Mouse (Mus musculus) adrenal gland, adult 8-10 months (tissue): ENCODE measurements around the gene Sdk2. TPM values are rescaled to one million over a fixed set of nuclear protein-coding genes. Genes with fewer than 3 reads are reported as not detected.

Experiments used
- DNase-seq: peaks from one replicate; pipeline ENCODE4 v3.0.0; 2022
- total RNA-seq, 4 experiments: library from RNA; stranded (reverse); gene quantifications; 2 replicates each; pipeline ENCODE4 v1.2.4; 2022

Sdk2 gene
- total RNA-seq, 4 experiments from 2014 or later, result 1.9 to 5.5 (median 3.0) TPM

DNA sequence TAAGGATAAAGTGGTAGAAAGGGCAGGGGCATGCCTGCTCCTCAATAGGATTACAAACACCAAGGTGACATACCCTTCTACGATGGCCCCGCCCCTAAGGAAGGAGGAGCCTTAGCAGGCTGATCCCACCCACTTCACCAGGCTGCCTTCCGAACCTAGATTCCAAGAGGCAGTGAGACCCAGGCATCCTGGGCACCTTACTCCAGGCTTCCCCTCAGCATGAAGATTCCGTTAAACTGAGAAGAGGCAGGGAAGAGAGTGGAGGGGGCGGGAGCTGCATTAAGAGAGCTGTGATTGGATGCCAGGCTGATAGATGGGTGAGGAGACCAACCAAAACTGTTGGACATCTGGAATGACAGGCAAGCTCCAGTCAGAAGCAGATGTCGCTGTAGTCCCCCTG lies 76.4 kb downstream of the Sdk2 start:
- peak; percentile 41 for DNase-seq

DNA sequence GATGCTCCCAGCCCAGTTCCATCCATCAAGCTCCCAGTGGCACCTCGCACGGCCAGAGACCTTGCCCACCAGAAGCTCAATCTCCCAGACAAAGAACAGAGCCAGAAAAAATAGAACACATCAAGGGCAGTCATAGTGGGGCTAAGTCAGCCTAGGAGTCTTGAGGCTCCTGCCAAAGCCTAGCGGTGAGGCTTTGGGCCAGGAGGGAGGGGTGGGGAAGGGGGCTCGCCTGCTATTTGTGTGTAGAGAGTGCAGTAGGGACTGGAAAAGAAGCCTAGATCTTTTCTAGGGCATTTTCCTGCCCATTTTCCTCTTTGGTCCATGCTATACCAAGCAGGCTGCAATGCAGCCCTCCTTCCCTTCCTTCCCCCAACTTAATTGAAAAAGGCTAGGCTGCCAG lies 76.8 kb downstream of the Sdk2 start:
- DNase-seq, result no peak

DNA sequence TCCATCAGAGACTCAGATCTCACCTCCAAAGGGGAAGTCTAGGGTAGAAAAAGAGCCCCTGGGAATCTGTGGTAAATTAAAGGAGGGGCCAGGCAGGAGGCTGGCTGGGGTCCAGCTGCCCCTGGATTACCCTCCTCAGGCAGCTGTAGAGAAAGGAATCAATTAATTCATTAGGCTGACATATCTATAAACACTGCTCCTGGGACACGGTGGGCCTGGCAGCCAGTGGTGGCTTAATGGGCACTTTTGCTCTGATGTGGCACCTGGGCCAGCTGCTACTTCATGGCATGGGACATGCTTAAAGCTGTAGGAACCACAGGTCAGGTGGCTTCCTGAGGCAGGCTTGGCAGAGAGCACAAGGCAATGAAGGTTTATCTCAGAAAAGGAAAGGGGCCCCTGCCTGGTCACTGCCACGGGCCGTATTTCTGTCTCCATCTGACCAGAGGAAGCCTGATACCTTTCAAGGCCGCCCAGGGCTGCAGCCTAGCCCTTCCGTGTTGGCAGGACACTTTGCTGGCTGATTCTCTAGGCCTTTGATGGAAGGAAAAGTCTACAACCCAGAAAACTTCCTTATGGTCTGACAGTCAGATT lies 80.9 kb downstream of the Sdk2 start:
- no peak for DNase-seq

DNA sequence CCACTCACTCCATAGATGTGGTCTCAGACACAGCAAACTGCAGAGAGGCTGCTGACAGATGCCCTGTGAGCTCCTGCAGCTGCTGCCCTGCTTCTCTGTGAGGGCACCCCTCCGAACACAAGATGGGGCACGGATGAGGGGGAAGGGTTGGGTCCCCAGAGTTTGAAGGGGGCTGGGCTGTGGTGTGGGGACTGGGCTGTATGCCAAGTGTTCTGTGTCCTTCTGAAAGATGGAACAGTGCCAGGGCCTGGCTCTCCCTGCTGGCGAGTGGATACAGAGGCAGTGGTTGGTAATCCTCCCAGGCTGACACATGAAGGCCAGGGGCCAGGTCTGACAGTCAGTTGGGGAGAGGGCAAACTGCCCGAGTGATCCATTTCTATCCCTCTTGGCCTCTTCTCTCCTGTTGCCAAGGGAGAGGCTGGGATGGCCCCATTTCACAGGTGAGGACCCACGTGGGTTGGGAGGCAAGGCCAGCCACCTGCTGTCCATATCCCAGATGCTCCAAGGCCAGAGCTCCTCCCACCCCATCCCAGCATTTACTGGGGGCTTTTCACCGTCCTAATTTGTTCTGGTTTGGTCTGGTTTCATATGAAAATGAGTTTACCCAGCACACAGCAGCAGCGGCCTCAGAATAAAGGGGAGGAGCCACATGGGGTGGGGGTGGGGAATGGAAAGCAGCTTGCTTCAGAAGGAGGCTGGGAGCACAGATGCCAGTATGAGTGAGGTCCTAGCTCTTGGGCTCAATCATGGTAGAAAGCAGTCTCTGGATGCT lies 84.9 kb downstream of the Sdk2 start:
- DNase-seq, result no peak

DNA sequence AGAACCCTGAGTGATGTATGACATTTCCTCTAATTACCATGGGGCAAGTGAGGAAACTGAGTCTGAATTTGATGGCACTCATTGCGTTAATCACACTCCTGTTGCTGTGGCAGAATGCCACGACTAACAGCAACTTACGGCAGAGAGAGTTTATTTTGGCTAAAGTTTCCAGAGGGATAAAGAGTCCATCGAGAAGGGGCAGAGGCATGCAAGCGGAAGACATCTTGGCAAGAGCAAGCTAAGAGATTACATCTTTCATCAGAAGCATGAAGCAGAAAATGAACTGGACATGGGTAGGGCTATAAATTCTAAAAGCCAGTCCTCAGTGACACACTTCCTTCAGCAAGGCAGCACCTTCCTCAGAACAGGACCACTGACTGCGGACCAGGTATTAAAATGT lies 85.8 kb downstream of the Sdk2 start:
- no peak for DNase-seq

DNA sequence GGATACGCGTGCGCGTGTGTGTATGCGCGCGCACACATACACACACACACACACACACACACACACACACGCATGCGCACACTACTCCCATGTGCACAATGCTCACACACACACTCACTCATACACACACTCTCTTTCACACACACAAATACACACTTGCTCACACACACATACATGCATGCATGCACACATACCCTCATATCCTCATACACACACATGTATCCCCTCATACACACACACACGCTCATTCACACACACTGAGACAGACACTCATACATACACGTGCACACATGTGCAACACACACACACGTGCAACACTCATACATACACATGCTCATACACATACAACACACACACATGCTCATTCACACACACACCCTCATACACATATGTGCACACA lies 88.5 kb downstream of the Sdk2 start:
- DNase-seq, result no peak

DNA sequence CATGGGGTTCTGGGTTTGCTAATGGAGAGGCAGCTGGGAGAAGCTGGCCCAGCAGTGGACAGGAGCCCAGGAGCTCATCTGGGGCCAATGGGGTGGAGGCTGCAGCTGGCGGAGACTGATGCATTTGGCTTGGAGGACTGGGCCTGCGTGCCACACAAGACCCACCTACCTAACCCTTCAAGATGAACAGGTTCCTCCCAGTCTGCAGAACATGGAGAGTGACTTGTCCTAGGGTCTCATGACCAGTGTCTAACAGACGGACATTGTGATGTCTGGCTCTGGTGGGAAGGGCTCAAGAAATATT lies 91.2 kb downstream of the Sdk2 start:
- DNase-seq, result no peak

DNA sequence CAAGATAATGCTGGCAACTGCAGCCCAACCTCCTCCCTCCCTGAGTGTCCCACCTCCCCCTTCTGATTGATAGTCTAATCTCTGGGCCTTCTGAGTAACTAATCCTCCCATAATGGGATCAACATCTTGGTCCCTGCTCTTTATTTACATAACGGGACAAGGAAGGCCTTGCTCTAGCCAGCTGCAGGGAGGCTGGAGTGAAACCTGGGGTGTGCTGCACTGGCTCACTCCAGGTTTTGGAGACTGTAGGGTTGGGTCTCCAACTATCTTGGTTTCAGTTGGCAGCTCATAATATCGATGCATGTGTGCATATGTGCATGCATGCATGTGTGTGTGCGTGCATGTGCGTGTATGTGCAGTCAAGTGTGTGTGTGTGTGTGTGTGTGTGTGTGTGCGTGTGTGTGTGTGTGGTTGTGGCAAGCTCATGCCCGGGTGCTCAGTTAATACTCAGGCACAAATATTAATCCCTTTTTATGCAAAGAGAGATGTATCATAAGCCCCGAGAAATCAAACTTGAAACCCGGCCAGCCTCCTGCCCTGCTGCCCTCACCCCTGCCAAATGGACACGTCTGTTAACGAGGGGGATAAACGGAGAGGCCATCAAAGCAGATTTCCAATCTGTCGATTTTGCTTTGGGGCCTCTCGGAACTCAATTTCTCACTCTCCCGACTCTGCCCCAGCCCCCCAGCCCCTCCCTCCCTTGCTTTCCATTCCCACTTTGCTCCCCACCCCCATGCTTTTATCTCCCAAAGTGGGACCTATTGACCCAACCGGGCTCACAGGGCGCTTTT lies 91.8 kb downstream of the Sdk2 start:
- no peak for DNase-seq

DNA sequence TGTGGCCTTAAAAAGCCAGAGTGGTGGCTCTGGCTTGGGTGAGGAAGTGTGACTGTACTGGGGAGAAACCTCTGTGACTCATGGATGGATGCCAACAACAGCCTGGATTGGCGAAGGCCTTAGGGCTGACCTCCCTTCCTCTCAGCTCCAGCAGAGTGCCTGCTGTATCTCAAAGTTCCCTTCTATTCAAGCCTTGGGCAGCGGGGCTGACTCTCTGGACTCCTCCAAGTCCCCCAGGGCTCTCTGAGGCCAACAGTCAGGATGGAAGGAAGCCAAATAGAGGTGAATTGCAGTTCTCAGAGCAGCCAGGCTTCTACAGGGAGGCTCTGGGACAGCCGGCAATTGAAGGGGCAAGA lies 94.4 kb downstream of the Sdk2 start:
- peak; percentile 36 for DNase-seq

DNA sequence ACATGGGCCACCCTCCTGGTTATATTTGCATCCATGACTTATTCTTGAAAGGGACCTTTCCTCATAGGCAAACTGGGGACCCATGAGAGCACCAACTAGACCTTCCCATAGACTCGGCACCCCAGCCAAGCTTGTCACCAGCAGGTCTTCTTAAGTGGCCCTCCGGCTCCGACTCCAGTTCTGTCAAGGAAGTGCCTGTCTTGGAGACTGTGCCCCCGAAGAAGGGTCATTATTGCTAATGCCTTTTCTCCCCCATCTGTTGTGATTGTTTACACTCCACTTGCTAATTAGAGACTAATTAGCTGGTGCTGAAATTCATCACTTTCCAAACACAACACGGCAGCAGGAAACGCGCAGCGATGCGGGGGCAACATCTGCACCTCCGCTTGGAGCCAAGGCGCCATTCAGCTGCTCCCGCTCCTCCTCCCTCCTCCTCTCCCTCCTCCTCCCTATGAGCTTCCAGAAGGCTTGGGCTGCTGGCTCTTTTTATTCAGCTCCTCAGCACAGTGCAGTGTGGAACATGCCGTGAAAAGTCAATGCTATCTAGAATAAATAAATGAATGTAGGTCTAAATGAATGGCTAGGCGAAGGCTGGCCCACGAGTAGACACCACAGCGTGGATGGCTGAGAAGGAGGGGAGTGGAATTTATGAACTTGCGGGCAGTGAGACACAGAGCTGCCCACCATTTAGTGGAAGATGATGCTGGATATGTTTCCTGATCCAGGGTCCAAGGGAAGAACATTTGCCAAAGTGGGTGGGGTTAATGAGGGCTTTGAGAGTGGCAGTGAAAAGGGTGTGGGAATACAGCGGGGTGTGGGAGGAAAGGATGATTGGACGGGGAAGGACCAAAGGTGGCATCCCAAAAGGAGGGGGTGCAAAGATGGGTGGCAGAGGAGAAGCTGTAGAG lies 95.0 kb downstream of the Sdk2 start:
- DNase-seq, result no peak

DNA sequence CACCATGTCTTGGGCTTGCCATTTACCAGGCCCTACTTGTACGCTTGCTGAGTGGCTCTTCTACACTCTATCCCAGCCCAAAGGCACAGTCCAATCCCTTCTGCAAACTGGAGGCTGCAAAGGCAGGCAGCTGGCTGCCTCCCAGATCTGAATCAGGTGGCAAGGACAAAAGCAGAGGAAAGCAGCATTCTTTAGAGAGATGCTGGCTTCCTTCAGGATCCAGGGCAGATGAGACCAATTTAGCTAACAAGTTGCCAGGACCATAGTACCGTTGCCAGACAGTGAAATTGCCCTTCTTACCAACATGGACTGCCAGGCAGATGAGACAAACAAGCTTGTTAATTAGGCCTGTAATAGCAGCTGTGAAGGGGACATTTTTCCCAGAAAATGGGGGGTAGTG lies 96.8 kb downstream of the Sdk2 start:
- DNase-seq, result no peak

DNA sequence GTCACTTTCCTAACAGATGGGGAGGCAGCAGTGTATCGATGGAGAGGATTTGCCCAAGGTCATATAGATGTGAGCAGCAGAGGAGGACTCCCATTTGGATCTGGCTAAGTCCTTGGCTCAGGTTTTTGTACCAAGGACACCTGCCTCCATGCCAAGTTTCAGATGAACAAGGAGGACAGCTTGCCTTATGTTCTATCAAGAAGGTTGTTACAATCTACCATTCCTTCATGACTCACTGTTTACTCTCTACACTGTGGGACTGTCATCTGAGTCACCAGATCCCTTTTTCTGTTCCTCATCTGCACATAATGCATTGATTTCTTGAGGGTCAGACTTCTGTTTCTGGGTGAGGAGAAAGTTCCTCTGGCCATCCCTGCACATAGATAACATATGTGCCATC lies 101.6 kb downstream of the Sdk2 start:
- no peak for DNase-seq

DNA sequence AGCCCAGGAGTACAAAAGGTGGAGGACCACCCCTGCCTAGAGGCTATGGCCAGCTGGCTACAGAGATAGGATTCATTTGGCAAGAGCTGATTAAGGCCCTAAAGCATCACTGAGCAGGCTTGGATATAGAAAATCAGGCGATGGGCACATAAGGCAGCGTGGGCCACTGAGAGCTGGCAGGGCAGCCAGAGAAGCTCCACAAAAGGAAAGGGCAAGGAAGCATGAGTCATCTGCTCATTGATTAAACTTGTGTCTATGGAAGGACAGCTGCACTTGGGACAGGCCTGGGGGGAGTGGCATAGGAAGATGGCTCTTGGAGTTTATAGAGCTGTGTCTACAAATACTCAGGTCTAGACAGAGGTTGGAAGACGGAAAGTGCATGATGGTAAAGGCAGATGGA lies 104.1 kb downstream of the Sdk2 start:
- DNase-seq, result peak; percentile 9

DNA sequence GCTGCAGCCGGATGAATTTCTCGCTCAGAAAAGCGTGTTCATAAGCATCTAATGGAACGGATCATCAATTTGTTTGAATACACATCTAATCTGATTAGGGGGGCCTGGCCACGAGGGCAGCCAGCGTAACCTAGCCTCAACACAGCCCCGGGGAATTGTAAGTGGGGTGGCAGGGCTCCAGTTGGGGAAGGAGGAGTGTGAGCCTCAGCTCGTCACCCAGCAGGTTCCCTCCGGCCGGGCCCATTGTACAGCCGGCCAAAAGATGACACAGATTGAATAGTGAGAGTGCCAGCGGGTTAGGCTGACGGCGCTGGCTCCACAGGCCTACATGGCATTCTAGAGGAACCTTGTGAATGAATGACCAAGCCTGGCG lies 115.2 kb downstream of the Sdk2 start:
- no peak for DNase-seq

DNA sequence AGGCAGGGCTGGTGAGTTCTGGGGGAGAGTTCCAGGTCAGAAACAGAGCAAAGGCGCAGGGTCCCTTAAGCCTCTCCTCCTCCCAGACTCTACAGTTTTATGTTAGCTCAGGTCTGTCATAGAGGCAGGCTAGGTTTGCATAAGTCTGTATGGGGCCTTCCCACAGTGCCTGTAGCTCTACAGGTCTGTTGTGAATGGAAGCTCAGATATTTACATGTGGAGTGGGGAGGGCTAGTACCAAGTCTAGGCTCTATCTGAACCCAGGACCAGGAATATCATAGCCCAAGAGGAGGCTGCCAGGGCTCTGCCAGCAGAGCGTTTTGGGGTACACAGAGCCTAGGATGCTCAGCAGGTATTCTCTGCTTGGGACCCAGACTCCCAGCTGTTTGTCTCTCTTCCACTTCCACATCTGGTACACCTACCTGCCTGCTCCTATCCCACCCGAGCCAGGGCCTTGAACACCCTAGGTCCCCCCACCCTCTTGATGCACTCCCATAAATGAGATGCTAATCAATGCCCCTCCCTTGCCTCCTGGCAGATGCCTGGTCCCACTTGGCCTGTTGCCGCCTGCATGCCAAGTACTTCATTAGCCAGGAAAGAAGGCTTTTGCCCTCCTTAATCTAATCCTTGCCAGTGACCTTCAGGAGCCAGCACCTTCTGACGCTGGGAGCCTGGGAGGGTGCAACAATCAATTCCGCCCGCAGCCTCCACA lies 115.8 kb downstream of the Sdk2 start:
- DNase-seq, result no peak

DNA sequence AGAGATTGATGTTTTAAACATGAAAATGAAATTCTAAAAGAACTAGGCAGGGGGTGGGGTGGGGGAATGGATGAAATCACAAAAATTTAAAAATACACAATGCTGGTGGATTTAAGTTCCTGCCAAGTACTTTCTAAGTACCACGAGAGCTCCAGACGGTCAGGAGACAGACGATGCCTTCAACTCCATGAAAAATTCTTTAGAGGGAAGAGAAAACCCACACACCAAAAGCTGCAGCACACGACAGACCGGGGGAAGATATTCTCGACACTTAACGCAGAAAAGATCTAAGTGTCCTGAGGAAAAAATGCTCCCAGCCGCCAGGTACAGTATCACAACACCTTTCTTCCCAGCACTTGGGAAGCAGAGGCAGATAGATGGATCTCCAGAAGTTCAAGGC lies 118.2 kb downstream of the Sdk2 start:
- no peak for DNase-seq

DNA sequence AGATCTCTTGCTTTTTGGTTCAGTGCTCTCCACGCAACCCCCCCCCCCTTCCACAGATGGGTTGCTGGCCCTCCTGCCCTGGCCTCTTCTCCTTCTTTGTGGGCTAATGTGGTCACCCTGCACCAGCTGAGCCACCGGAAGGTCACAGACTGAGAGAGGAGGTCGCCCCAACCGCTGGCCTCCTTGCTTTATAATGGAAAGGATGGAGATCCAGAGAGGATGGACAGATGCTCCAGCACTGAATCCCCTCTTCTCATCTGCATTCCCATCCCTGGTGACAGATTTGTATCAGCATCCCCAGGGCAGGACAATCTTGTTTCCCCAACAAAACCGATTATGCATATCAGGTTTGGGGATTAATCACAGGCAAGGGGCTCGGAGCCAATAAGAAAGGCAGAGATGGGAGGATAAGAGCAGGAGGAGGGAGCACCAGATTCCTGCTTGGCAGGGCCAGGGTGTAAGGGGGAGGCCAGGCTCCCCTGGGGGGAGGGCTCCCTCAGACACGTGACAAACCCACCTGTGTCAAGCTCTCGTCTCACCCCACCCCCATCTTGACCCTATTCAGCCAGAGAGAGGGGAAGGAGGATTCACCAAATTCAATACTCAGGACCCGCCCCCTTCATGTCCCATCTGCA lies 124.6 kb downstream of the Sdk2 start:
- DNase-seq, result no peak

DNA sequence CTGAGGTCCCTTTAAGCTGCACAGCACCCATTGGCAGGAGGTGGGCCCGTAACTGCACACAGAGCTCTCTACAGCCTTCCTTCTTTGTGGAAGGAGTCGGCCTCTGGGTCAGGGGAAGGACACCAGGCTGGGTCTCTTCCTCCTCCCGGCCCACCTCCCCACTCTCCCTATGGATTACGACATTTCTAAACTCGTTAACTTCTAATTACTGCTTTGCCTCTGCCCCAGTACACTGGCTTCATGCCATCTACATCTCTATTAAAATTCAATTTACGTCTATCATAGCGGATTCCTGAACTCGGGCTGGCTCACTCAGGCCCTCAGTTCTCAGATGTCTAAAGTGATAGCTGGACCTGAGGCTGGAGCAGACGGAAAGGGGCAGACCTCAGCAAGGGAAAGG lies 133.2 kb downstream of the Sdk2 start:
- no peak for DNase-seq

DNA sequence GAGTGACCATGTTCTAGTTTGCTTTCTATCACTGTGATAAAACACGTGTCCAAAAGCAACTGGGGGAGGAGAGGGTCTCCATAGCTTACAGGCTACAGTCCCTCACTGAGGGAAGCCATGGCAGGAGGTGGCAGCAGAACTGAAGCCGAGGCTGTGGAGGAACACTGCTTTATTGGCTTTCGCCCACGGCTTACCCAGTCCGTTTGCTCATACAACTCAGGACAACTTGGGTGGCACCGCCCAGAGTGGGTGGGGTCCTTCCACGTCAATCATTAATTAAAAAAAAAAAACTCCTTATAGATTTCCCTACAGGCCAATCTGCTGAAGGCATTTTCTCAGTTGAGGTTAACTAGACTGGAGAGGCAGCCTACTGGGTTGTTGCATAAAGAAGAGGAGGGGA lies 133.9 kb downstream of the Sdk2 start:
- no peak for DNase-seq

DNA sequence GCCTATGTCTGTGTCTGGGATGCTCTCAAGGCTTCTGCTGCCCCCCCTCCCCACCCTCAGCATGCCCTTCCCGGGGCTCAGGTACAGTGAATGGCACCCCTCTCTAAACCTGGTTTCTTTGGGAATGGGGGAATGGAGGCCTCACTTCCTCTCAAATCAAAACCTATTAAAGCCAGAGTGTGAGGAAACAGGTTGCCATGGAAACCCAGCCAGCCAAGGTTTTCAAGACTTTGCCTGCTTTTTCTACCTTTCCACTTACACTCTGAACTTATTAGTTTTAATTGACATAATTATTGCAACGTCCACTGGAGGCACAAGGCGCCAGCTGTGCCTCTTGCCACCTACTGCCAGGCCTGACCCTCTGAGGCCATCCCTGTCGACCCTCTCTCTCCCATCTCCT lies 135.1 kb downstream of the Sdk2 start:
- DNase-seq, result no peak

DNA sequence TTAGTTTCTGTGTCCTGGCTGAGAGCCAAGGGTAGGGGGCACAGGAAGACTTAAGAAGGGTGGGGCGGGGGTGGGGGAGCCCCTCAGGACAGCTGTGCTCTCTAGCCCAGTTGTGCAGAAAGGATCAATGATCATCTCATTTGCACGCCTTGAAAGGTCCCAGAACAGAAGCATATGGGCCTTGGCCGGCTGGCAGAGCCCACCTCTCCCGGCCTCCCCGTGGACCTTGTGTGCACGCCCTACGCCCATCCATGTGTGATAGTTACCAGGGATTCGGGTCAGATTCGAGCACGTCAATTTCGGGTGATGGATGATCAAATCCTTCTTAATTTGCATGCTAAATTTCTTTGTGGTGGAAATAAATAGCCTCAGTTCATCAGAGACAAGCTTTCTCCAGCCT lies 136.7 kb downstream of the Sdk2 start:
- DNase-seq, result no peak

DNA sequence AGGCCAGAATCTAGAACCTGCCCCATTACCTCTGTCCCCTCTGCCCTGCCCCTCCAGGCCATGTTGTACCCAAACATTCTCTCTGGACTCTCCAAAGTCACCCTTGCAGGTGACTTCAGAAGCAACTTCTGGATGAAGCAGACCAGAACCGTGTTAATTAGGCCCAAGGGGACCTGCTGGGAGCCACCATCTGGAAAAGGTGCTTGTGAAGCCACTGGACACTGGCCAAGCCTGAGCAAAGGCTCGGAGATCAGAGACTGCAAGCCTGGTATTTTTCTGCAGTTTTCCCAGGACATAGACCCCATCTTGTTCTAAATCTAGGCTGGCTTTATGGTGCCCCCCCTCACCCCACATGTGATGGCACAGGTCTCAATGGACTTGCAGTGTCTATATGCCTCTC lies 138.0 kb downstream of the Sdk2 start:
- no peak for DNase-seq
